Mouse (Mus musculus): ENCODE data around the gene Lrrc66. TPM values are rescaled to one million over a fixed set of nuclear protein-coding genes. Genes with fewer than 3 reads are reported as not detected.

The Lrrc66 gene
- total RNA-seq (2021) = not detected

- DNase-seq = no peak
- intact Hi-C loops (cut with DNase I) = loop anchor here (2.0 kb wide), 1 partner anchor 91 kb away; no protein-coding TSS in a partner anchor
Observed at GRCm38 (mm10) chr5:73632291-73632690, at the start of gene Lrrc66. Gene Lrrc66, minus strand, starts transcription at chr5:73632526.

GRCm38 (mm10) chr5:73676626-73677025 lies 44.3 kb upstream of the Lrrc66 start:
- DNase-seq = no peak
- intact Hi-C loops (cut with DNase I) = no loop called here

GRCm38 (mm10) chr5:73675604-73676003 lies 43.3 kb upstream of the Lrrc66 start:
- DNase-seq = no peak
- intact Hi-C loops (cut with DNase I) = no loop called here

DNA sequence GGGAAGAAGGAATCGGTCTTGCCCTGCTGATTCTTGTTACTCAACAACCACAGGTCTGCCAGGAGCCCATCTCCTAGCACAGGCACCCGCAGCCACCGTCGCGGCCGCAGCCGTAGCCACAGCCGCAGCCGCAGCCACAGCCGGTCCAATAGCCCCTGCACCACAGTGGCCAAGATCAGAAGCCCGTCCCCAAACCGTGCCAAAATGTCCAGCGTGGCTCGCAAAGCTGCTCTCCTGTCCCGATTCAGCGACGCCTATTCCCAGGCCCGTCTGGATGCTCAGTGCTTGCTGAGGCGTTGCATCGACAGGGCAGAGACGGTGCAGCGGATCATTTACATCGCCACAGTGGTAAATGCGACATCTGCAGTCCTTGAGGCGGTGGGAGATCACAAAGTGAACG lies 37.1 kb upstream of the Lrrc66 start:
- no peak for DNase-seq
- intact Hi-C loops (cut with DNase I) = no loop called here

DNA sequence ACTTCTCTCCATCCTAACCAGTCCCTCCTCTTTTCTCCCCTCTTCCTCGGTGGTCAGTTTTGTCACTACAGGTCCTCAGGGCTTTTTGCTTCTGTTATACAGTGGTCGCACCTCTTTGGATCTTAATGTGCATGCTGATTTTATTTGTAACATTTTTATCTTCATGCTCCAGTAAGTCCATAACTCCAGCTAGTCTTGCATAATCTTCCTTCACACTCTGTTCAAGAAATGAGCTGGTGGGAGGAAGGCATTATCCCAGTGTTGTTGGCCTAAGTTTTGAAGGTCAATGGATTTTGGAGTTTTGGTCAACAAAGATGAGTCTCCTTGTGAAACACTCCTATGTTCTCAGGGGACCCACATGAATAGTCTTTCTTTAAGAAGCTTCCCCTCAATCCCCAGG lies 35.6 kb upstream of the Lrrc66 start:
- intact Hi-C loops (cut with DNase I) = no loop called here
- no peak for DNase-seq

- intact Hi-C loops (cut with DNase I) = no loop called here
- no peak for DNase-seq
Observed at GRCm38 (mm10) chr5:73666695-73667094, 34.4 kb upstream of the Lrrc66 start.

DNA sequence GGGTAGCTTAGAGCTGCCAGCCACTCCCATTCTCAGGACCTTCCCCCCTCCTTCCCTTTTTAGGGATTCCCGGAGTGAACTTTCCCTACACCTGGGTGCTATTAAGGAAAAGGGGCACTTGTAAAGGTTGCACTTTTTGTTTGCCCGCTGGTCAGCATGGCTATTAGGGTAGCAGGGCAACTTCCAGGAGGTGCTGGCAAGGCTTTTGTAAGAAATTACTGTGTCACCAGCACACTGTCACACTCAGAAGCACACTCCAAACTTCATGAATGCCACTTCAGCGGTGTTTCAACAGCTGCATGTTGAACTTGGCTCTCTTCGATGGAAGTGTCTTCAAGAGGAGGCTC lies 19.5 kb upstream of the Lrrc66 start:
- intact Hi-C loops (cut with DNase I) = no loop called here
- DNase-seq = no peak

- intact Hi-C loops (cut with DNase I) = no loop called here
- DNase-seq = peak; percentile 15 to 37
Observed at GRCm38 (mm10) chr5:73651061-73651854, 18.9 kb upstream of the Lrrc66 start, which contains the start of gene Spata18. Gene Spata18, plus strand, starts transcription at chr5:73651379.

DNA sequence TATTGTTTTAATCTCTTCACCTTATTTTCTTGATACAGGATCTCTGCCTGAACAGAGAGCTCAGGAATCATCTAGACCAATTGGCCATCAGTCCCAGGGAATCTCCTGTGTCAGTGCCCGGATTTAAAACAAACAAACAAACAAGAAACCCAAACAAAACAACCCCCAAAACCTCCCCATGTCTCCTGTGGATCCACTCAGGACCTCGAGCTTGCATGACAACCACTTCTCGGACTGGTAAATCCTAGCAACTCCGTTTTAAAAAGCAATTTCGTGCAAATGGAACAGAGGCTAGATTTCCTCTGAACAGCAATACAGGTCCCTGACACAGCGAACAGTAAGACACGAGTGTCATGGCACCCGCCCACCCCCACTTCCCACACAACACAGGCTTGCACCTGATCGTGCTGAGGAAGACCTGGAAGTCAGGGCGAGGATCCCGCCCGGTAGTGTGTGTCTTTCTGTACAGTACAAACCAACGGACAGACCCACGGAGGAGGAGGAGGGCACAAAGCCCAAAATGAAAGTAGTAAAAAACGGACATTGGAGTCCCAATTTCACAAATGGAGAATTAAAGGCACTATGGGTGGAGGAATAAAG lies 18.1 kb upstream of the Lrrc66 start:
- intact Hi-C loops (cut with DNase I) = no loop called here
- DNase-seq = peak in 1 of 2 experiments; percentile 33

DNA sequence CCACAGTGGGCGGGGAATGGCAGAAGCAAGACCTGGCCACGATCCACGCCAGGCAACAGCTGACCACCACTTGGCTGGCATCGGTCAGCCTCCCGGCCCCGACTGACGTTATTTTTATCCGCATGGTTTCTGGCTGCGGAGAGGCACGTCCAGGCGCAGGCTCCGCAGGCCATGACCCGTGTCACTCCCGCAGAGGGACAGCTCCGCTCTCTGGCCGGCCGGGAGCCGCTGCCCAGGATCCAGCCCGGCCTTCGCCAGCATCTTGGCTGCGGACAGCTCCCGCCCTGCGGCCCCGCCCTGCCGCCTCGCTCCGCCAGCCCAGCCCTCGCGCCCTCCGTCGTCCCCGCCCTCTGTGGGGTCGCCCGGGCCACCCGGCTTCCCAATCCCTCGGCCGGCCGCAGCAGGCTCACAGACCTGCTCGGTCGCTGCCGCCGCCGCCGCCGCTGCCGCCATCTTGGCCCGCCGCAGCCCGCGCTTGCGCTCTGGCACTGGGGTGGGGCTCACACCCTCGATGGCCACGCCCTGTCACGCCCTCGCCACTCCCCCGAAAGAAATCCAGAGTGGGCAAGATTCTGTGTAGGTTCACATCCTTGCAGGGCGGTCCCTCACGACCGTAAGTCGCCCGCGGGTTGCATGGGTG lies 15.1 kb upstream of the Lrrc66 start, which contains the start of gene Sgcb:
Sgcb (minus strand) TSS at position 530 of the 640 bp plus-strand sequence.
- intact Hi-C loops (cut with DNase I) = loop anchor here (5.0 kb wide), 1 partner anchor 155 kb away; no protein-coding TSS in a partner anchor
- DNase-seq = peak; percentile 88 to 93

- no peak for DNase-seq
- intact Hi-C loops (cut with DNase I) = no loop called here
Observed at GRCm38 (mm10) chr5:73642091-73642490, 9.8 kb upstream of the Lrrc66 start.

- intact Hi-C loops (cut with DNase I) = no loop called here
- DNase-seq = no peak
Observed at GRCm38 (mm10) chr5:73641058-73641457, 8.7 kb upstream of the Lrrc66 start.

- intact Hi-C loops (cut with DNase I) = loop anchor here (1.0 kb wide), 1 partner anchor 206 kb away; no protein-coding TSS in a partner anchor
- DNase-seq = no peak
Observed at GRCm38 (mm10) chr5:73637337-73638107, 5.2 kb upstream of the Lrrc66 start.

DNA sequence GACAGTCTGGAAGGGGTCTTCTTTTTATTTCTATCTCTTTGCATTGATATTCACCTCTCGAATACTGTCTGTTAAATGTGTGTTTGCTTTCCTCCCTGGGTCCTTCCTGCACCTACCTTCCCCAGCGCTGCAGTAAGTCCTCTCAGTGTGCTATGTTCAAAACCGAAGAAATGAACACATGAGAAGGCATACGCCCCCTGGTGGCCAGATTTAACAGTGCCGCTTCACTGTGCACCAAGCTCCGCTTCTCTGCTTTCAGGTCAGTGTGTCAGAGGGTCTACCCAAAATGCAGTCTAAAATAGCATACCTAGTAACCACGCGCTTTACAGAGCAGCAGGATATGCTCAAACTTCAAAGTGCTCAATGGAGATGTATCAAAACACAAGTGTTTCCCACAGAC lies 815 bp upstream of the Lrrc66 start:
- intact Hi-C loops (cut with DNase I) = loop anchor here (1.0 to 2.0 kb wide), 2 partner anchors 92 to 202 kb away; no protein-coding TSS in a partner anchor
- DNase-seq = peak; percentile 70 to 82

DNA sequence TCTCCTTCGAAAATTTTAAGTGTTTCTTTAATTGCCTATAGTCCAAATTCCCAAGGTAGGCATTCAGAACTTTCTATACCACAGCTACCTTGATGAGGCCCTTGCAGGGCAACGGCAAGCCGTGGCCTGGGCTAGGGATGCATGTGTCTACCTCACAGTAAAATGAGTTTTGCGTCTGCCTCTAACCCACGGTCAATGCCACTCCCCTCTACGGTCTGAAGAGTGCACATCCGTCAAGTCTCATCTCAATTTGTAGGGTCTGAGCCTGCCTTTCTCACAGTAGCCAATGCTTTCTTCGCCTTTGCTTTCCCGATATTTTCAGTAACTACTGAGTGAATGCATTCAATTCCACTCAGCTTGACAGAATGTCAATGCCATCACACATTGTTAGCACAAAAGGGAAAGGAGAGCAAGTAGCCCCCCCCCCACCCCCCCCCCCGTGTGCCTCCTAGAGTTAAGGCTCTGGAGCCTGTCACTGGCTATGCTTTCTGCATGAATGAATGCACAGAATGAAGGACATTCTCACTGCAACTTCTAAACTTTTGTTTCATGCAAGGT lies 1.2 kb downstream of the Lrrc66 start:
- no peak for DNase-seq
- intact Hi-C loops (cut with DNase I) = no loop called here

DNA sequence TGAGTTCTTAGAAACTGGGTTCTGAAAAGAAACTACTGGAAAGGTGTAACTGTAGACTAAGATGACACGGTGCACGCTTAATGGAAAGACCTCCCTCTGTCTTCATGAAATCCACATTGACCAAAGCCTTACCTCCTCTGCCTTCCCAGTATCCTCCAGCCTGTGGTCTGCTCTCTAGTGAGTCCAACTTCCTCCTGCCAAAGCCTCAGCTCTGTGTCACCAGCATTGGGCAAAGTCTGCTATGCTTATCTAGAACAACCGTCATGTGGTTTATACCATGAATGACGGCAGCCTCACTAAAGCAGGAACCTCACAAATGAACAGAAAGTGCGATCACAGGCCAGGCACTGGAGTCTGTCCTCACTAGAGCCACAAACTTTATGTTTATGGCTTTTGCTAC lies 2.2 kb downstream of the Lrrc66 start:
- DNase-seq = no peak
- intact Hi-C loops (cut with DNase I) = no loop called here

- intact Hi-C loops (cut with DNase I) = no loop called here
Observed at GRCm38 (mm10) chr5:73627991-73628390, 4.3 kb downstream of the Lrrc66 start.

GRCm38 (mm10) chr5:73627559-73627958 lies 4.8 kb downstream of the Lrrc66 start:
- DNase-seq = no peak
- intact Hi-C loops (cut with DNase I) = no loop called here

More at GRCm38 (mm10) chr5:73627991-73628390, 4.3 kb downstream of the Lrrc66 start:
- no peak for DNase-seq

DNA sequence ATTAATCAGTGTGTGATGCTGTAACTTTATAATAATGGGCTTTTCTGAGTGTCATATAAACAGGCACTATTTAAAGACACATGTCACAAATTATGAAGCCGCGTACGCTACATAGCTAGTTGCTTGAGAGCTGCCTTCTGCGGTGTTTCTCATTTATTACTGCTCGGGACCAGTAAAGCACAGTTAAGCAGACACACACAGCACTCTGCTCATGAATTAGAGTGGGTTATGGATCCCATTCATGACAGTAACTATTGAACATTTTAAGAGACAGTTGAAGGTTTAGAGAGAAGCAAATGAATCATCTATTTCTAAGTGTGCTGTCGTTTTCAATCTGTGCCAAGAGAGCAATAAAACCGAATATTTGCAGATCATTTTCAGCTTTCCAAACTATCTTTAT lies 5.5 kb downstream of the Lrrc66 start:
- intact Hi-C loops (cut with DNase I) = no loop called here
- no peak for DNase-seq

DNA sequence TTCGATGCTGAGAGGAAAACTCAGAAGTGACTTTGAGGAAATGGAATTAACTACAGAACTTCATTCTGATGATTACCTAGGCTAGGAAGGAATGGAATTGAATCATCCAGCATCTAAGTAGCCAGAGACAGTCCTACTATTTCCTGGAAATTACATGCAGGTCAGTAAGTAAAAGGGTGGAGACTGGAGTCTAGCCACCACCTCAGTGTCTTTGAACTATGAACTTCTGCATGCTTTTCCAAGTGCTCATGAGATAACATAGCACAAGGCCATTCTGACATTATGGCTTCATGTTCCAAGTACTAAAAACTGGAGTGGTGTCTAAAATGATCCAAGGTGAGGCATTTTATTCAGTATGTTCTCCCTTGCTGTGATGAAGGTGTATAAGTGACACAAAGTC lies 6.8 kb downstream of the Lrrc66 start:
- intact Hi-C loops (cut with DNase I) = no loop called here
- DNase-seq = no peak

All from heart, postnatal 36 days (tissue).